Mouse (Mus musculus): ENCODE results near the gene Gm12830. TPM values are rescaled to one million over a fixed set of nuclear protein-coding genes. Genes with fewer than 3 reads are reported as not detected.

The Gm12830 gene
- not detected in 3 replicates for total RNA-seq (2017)

- no peak for ATAC-seq (replicated peaks; ENCODE audit: insufficient number of reproducible peaks, low FRiP score, low TSS enrichment, poor library complexity, severe bottlenecking)
Measured at GRCm38 (mm10) chr4:114821567-114822192, at the start of gene Gm12830. TSS of gene Gm12830 (plus strand) at chr4:114821722.

- ATAC-seq (replicated peaks; ENCODE audit: insufficient number of reproducible peaks, low FRiP score, low TSS enrichment, poor library complexity, severe bottlenecking), result no peak
Measured at GRCm38 (mm10) chr4:114773316-114773715, 48.2 kb upstream of the Gm12830 start.

- ATAC-seq (replicated peaks; ENCODE audit: insufficient number of reproducible peaks, low FRiP score, low TSS enrichment, poor library complexity, severe bottlenecking), result no peak
Measured at GRCm38 (mm10) chr4:114777625-114778202, 43.8 kb upstream of the Gm12830 start.

- ATAC-seq (replicated peaks; ENCODE audit: insufficient number of reproducible peaks, low FRiP score, low TSS enrichment, poor library complexity, severe bottlenecking), result no peak
Measured at GRCm38 (mm10) chr4:114778716-114779474, 42.6 kb upstream of the Gm12830 start.

- no peak for ATAC-seq (replicated peaks; ENCODE audit: insufficient number of reproducible peaks, low FRiP score, low TSS enrichment, poor library complexity, severe bottlenecking)
Measured at GRCm38 (mm10) chr4:114779475-114779757, 42.1 kb upstream of the Gm12830 start.

- no peak for ATAC-seq (replicated peaks; ENCODE audit: insufficient number of reproducible peaks, low FRiP score, low TSS enrichment, poor library complexity, severe bottlenecking)
Measured at GRCm38 (mm10) chr4:114779758-114780546, 41.6 kb upstream of the Gm12830 start.

- ATAC-seq (replicated peaks; ENCODE audit: insufficient number of reproducible peaks, low FRiP score, low TSS enrichment, poor library complexity, severe bottlenecking), result no peak
Measured at GRCm38 (mm10) chr4:114782851-114783250, 38.7 kb upstream of the Gm12830 start.

- ATAC-seq (replicated peaks; ENCODE audit: insufficient number of reproducible peaks, low FRiP score, low TSS enrichment, poor library complexity, severe bottlenecking), result no peak
Measured at GRCm38 (mm10) chr4:114784735-114785134, 36.8 kb upstream of the Gm12830 start.

- ATAC-seq (replicated peaks; ENCODE audit: insufficient number of reproducible peaks, low FRiP score, low TSS enrichment, poor library complexity, severe bottlenecking), result no peak
Measured at GRCm38 (mm10) chr4:114788856-114789255, 32.7 kb upstream of the Gm12830 start.

- ATAC-seq (replicated peaks; ENCODE audit: insufficient number of reproducible peaks, low FRiP score, low TSS enrichment, poor library complexity, severe bottlenecking), result no peak
Measured at GRCm38 (mm10) chr4:114791650-114792049, 29.9 kb upstream of the Gm12830 start.

- ATAC-seq (replicated peaks; ENCODE audit: insufficient number of reproducible peaks, low FRiP score, low TSS enrichment, poor library complexity, severe bottlenecking), result no peak
Measured at GRCm38 (mm10) chr4:114793836-114794235, 27.7 kb upstream of the Gm12830 start.

- ATAC-seq (replicated peaks; ENCODE audit: insufficient number of reproducible peaks, low FRiP score, low TSS enrichment, poor library complexity, severe bottlenecking), result no peak
Measured at GRCm38 (mm10) chr4:114797254-114797914, 24.1 kb upstream of the Gm12830 start.

- ATAC-seq (replicated peaks; ENCODE audit: insufficient number of reproducible peaks, low FRiP score, low TSS enrichment, poor library complexity, severe bottlenecking), result no peak
Measured at GRCm38 (mm10) chr4:114798041-114798624, 23.4 kb upstream of the Gm12830 start.

- ATAC-seq (replicated peaks; ENCODE audit: insufficient number of reproducible peaks, low FRiP score, low TSS enrichment, poor library complexity, severe bottlenecking), result no peak
Measured at GRCm38 (mm10) chr4:114804096-114804495, 17.4 kb upstream of the Gm12830 start.

GRCm38 (mm10) chr4:114818963-114819702 is 2.4 kb upstream of the Gm12830 start:
- ATAC-seq (replicated peaks; ENCODE audit: insufficient number of reproducible peaks, low FRiP score, low TSS enrichment, poor library complexity, severe bottlenecking), result no peak

GRCm38 (mm10) chr4:114834770-114835581 is 13.5 kb downstream of the Gm12830 start:
- no peak for ATAC-seq (replicated peaks; ENCODE audit: insufficient number of reproducible peaks, low FRiP score, low TSS enrichment, poor library complexity, severe bottlenecking)

GRCm38 (mm10) chr4:114841336-114841920 is 19.9 kb downstream of the Gm12830 start:
- ATAC-seq (replicated peaks; ENCODE audit: insufficient number of reproducible peaks, low FRiP score, low TSS enrichment, poor library complexity, severe bottlenecking), result no peak
